Mouse (Mus musculus) lung, adult 2 months (tissue): ENCODE measurements at regions not wholly inside any gene's neighbourhood (a gene's known extent, or its start where the extent isn't known, plus 50 kb on each side); places are given as distances from the start of the nearest gene placed in this dataset.

Source experiments
- DNase-seq: peaks from one replicate; pipeline ENCODE4 v3.0.0; 2022
- H3K4me1 ChIP-seq: fragments of 200-500 bp; 2 replicates; pipeline ENCODE4 v1.6.1; 2011; ENCODE audit warnings: low read length; ENCODE audit not compliant: control insufficient read depth, insufficient read depth
- H3K4me3 ChIP-seq: fragments of 200-500 bp; replicated peaks from 2 replicates; pipeline ENCODE3; 2011; ENCODE audit warnings: low read depth, mild to moderate bottlenecking, control low read depth, low read length; ENCODE audit errors: extremely low read depth
- CTCF ChIP-seq: fragments of 200-500 bp; IDR thresholded peaks from 2 replicates; pipeline ENCODE4 v1.5.1; 2011; ENCODE audit warnings: mild to moderate bottlenecking, low read length, control low read depth; ENCODE audit not compliant: insufficient read depth
- POLR2A ChIP-seq: fragments of 200-500 bp; IDR thresholded peaks from 2 replicates; pipeline ENCODE4 v1.6.1; 2011; ENCODE audit warnings: low read depth, mild to moderate bottlenecking, control low read depth, low read length, borderline replicate concordance; ENCODE audit errors: extremely low read depth
- WGBS: fragments of 180-500 bp; shearing (Covaris S2); methylation state at CpG from one replicate; pipeline ENCODE4 v1.1.7; 2018; 5-methylcytosine and 5-hydroxymethylcytosine counted together

GRCm38 (mm10) chr15:31819219-31819618 lies 217.6 kb downstream of the Fam173b start:
- no peak for DNase-seq
- Histone ChIP-seq H3K4me3 (no peak overlapping the region), H3K4me1 (no peaks in the 10 kb centered on the region)
- no peak for TF ChIP-seq POLR2A
- TF ChIP-seq CTCF = no peak
- WGBS = 43% methylated on average over 6 of the region's 6 CpGs

DNA sequence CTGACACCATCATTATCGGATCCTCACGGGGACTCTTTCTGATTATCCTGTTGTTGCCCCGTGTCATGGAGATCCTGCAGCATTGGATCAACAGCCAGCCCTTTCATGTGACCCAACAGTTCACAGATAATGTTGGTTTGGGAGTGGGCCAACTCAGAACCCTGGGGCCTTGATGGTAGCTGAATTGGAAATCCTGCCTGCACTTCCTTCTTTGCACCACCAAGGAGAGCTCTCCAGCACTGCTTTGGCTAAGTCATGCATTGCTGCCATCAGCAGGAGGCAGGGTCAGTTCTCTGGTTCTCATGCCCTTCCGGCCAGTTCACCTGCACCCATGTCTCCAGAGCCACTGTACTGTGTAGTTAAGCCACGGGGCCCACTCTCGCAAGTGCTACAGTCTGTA lies 225.6 kb downstream of the Fam173b start:
- DNase-seq = no peak
- TF ChIP-seq CTCF = no peak
- no peak for TF ChIP-seq POLR2A
- H3K4me3 ChIP-seq = no peak overlapping the region
- 79% methylated on average over 6 of the region's 6 CpGs for WGBS
- H3K4me1 ChIP-seq = no peaks in the 10 kb centered on the region

DNA sequence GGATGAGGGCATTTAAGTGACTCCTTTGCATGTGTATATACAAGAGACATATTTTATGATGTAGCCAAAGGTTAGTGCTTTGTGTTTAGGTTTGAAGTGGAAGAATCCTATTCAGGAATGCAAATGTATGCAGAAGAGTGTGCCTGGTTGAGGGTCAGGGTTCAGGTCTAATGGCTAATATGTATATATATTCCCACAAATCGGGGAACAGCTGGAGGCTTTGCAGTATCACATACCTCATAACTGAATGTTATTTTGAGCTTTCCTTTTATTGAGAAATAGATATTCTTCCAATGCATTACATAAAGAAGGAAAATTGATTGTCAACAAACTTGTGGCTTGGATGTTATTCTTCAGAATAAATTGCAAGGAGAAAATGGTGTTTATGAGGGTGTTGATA lies 239.9 kb downstream of the Fam173b start:
- TF ChIP-seq POLR2A (no peak), CTCF (no peak)
- no peaks in the 10 kb centered on the region for H3K4me1 ChIP-seq

GRCm38 (mm10) chr15:31854764-31855163 lies 253.1 kb downstream of the Fam173b start:
- TF ChIP-seq POLR2A (no peak), CTCF (no peak)
- H3K4me1 ChIP-seq = no peaks in the 10 kb centered on the region
- DNase-seq = no peak
- H3K4me3 ChIP-seq = no peak overlapping the region
- 84% methylated on average over 5 of the region's 5 CpGs for WGBS

More for the DNA sequence above, 239.9 kb downstream of the Fam173b start:
- H3K4me3 ChIP-seq = no peak overlapping the region
- no peak for DNase-seq
- WGBS = 71% methylated on average over 1 of the region's 1 CpGs

DNA sequence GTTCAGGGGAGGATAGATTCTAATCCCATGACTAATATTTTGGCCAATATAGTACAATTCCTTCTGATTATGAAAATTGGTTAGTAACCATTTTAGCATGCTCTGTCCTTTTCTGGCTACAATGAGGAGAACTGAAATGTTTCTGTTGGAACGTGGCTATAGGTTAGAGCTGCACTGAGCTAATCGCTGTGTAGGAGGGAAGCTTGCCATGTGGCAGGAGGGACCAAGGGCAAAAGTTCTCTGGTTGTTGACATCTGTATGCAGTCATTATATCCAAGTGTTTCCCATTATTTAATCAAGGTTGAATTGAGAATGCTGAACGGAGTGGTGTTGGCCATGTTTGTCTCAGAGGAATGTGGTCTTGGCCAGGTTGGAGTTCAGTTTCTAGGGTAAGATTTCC lies 253.5 kb downstream of the Fam173b start:
- TF ChIP-seq POLR2A = no peak
- no peak for TF ChIP-seq CTCF
- 69% methylated on average over 3 of the region's 3 CpGs for WGBS
- Histone ChIP-seq H3K4me3 (no peak overlapping the region), H3K4me1 (no peaks in the 10 kb centered on the region)
- no peak for DNase-seq

GRCm38 (mm10) chr15:31869100-31869499 lies 267.4 kb downstream of the Fam173b start:
- DNase-seq = no peak
- Histone ChIP-seq H3K4me3 (no peak overlapping the region), H3K4me1 (no peaks in the 10 kb centered on the region)
- WGBS = 84% methylated on average over 3 of the region's 3 CpGs
- TF ChIP-seq CTCF (no peak), POLR2A (no peak)

- no peak for DNase-seq
- WGBS = 32% methylated on average over 14 of the region's 14 CpGs
Observed at GRCm38 (mm10) chr15:31869673-31870417, 268.2 kb downstream of the Fam173b start.

DNA sequence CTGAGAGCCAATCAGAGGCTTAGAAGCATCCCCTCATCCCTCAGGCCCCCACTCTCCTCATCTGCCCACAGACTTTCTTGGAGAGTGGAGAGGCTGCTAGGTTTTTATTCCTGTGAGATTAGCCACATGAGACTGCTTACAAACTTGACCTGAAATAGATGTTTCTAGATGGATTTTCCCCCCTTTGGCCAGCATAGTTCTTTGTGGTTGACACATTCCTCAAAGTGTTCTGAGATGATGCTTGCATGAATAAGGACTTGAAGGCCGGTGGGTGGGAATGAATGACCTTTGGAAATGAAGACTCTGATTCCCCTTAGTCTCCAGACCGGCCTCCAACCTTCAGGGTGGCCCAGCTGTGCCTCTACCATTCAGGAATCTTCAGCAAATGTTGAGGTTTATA lies 273.8 kb downstream of the Fam173b start:
- no peak for DNase-seq
- Histone ChIP-seq H3K4me3 (no peak overlapping the region), H3K4me1 (no peaks in the 10 kb centered on the region)
- TF ChIP-seq CTCF (no peak), POLR2A (no peak)
- WGBS = 62% methylated on average over 2 of the region's 2 CpGs

More at GRCm38 (mm10) chr15:31869673-31870417, 268.2 kb downstream of the Fam173b start:
- TF ChIP-seq CTCF (no peak), POLR2A (no peak)
- Histone ChIP-seq H3K4me1 (no peaks in the 10 kb centered on the region), H3K4me3 (no peak overlapping the region)

DNA sequence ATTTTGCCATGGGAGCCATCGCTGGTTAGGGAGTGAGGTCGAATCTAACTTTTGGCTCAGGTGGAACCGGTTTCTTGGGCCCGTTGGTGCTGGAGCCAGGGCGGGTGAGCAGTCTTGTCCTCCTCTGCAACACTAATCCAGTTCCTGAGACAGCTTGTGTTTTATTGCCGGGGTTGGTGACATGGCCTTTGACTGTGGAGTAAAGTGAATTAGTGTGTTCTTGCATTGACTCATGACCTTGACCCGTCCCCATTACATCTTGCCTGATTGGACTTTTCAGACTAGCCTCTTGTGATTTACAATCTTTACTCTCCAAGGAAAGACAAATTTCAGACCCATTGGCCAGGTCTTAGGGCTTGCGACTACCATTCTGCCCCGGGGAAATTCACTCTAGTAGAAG lies 278.8 kb downstream of the Fam173b start:
- H3K4me3 ChIP-seq = no peak overlapping the region
- DNase-seq = no peak
- TF ChIP-seq POLR2A = no peak
- TF ChIP-seq CTCF = no peak
- H3K4me1 ChIP-seq = no peaks in the 10 kb centered on the region
- 87% methylated on average over 9 of the region's 9 CpGs for WGBS

DNA sequence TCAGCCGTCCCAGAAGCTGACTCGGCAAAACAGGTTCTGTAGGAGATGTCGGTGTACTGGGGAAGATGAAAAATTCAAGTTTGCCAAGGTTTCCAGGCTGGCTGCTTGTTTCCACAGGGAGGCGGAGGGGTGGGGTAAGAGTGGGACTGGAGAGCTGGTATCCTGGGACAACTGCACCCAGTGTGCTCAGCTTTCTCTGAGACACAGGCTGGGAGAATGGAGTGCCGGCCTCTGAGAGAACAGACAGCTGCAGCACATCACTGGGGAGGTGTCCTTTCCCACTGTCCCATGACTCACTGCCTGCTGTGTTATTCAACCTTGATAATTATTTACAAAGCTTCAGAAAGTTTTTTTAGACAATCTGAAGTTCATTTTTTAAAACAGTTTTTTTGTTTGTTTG lies 280.7 kb downstream of the Fam173b start:
- H3K4me3 ChIP-seq = no peak overlapping the region
- 50% methylated on average over 5 of the region's 5 CpGs for WGBS
- TF ChIP-seq POLR2A (no peak), CTCF (no peak)
- no peaks in the 10 kb centered on the region for H3K4me1 ChIP-seq
- DNase-seq = no peak
